13 mouse cellular contexts compared by ENCODE assay signal in the genomic region with DNA sequence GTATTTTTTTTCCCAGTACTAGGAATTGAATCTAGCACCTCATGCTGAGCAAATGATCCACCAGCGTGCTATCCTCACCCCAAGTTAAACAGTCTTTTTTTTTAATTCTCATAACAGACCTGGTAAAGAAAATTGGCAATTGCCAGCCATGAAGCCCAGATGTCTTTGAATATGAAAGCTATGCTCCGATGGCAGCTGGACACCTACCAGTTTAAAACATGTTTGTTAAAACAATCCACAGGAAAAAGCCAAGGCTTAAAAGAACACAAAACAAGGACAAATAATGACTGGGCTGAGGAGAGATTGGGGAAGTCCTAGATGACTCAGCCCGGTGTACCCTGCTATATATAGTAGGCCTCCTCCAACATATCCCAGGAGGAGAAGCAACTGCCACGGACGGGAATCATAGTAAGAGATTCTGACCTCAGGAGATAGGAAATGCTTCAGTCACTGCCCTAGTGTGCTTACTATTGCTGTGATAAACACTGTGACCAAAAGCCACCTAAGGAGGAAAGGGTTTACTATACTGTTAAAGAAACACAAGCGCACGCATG. TPM values are rescaled to one million over a fixed set of nuclear protein-coding genes. Genes with fewer than 3 reads are reported as not detected.
DNase-seq lines count a peak whose midpoint lies in the region; ATAC-seq and TF ChIP-seq lines count a peak whose summit lies in the region.
"Had no signal": no experiment of that assay in that cellular context is flagged by ENCODE, and none has a peak within 500 bp of the region (broad histone marks: within the 10 kb centered on the region; RNA-seq: fewer than 3 reads in every experiment).

No protein-coding gene starts in this region.

- TF ChIP-seq CTCF in lung, postnatal 0 days (IDR thresholded peaks at IDR 0.05): no peak
- no peak for TF ChIP-seq CTCF in lung, adult 2 months (IDR thresholded peaks at IDR 0.05; ENCODE audit: insufficient read depth, low read length)
- TF ChIP-seq CTCF in embryonic fibroblast, embryonic 13.5 days (IDR thresholded peaks at IDR 0.05; ENCODE audit: borderline replicate concordance, insufficient read depth, low read length): no peak

- H3K27ac ChIP-seq in lung, postnatal 0 days (ENCODE audit: low read length): no peak overlapping the region
- H3K27ac ChIP-seq in embryonic fibroblast, embryonic 13.5 days (ENCODE audit: insufficient read depth, low read length): peak overlapping the region; percentile 30; the same call in 1 of the 2 replicates
- H3K27ac ChIP-seq in hindbrain, embryonic 13.5 days: no peak overlapping the region
- H3K27ac ChIP-seq: liver, embryonic 14.5 days; midbrain, embryonic 10.5 days had no signal

- DNase-seq in heart, adult 8-10 months (ENCODE audit: low spot score): peak; percentile 62
- no peak for DNase-seq in heart, postnatal 14 days
- peak; percentile 48 for DNase-seq in lung, postnatal 0 days (ENCODE audit: low spot score)
- no peak for DNase-seq in lung, adult 2 months
- DNase-seq: adrenal gland, adult 8-10 months; thymus, postnatal 4 days had no signal

- TF ChIP-seq EP300 in lung, postnatal 0 days (IDR thresholded peaks at IDR 0.05): no peak; the same call in 1 of the 2 replicates

- H3K9me3 ChIP-seq in lung, postnatal 0 days (ENCODE audit: low read length): no peaks in the 10 kb centered on the region
- H3K9me3 ChIP-seq in hindbrain, embryonic 13.5 days: no peaks in the 10 kb centered on the region
- H3K9me3 ChIP-seq: midbrain, embryonic 10.5 days had no signal

- no peak overlapping the region for H3ac ChIP-seq in myocyte (ENCODE audit: control insufficient read depth, insufficient read length)

- no peaks in the 10 kb centered on the region for H3K27me3 ChIP-seq in lung, postnatal 0 days (replicated peaks; ENCODE audit: insufficient read depth, low read length)
- H3K27me3 ChIP-seq in myocyte (ENCODE audit: control insufficient read depth, insufficient read depth, insufficient read length): no peaks in the 10 kb centered on the region
- H3K27me3 ChIP-seq in hindbrain, embryonic 13.5 days: no peaks in the 10 kb centered on the region
- H3K27me3 ChIP-seq: Patski had no signal

- peak; percentile 63 for ATAC-seq in lung, postnatal 0 days
- ATAC-seq in hindbrain, embryonic 13.5 days (ENCODE audit: low FRiP score): no peak
- ATAC-seq: Patski had no signal

- TF ChIP-seq POLR2A in lung, adult 2 months (IDR thresholded peaks at IDR 0.05; ENCODE audit: borderline replicate concordance, extremely low read depth, low read depth, low read length): no peak
- TF ChIP-seq POLR2A in embryonic fibroblast, embryonic 13.5 days (IDR thresholded peaks at IDR 0.05; ENCODE audit: low read depth, low read length): no peak
- TF ChIP-seq POLR2A in myocyte (IDR thresholded peaks at IDR 0.05; ENCODE audit: insufficient read length, low read depth): no peak

- no peak overlapping the region for H3K9ac ChIP-seq in lung, postnatal 0 days (replicated peaks; ENCODE audit: low read depth)
- H3K9ac ChIP-seq in hindbrain, embryonic 13.5 days: no peak overlapping the region
- H3K9ac ChIP-seq: liver, embryonic 14.5 days had no signal

- no peak overlapping the region for H3K4me3 ChIP-seq in lung, postnatal 0 days (ENCODE audit: low read depth, low read length)
- H3K4me3 ChIP-seq in lung, adult 2 months (replicated peaks; ENCODE audit: extremely low read depth, low read depth, low read length): no peak overlapping the region
- no peak overlapping the region for H3K4me3 ChIP-seq in embryonic fibroblast, embryonic 13.5 days (ENCODE audit: insufficient read depth, low read length)
- H3K4me3 ChIP-seq in myocyte: no peak overlapping the region
- no peak overlapping the region for H3K4me3 ChIP-seq in hindbrain, embryonic 13.5 days
- H3K4me3 ChIP-seq: midbrain, embryonic 10.5 days had no signal

- intact Hi-C loops in heart, postnatal 14 days (cut with DNase I): loop anchor here (10.0 kb wide), 1 partner anchor 251 kb away; no protein-coding TSS in a partner anchor

- H3K79me2 ChIP-seq in myocyte (ENCODE audit: control insufficient read depth, insufficient read depth): no peaks in the 10 kb centered on the region

- H3K36me3 ChIP-seq in lung, postnatal 0 days (ENCODE audit: insufficient read depth, low read length): no peaks in the 10 kb centered on the region
- H3K36me3 ChIP-seq in myocyte (ENCODE audit: control insufficient read depth, insufficient read depth): no peaks in the 10 kb centered on the region
- H3K36me3 ChIP-seq in hindbrain, embryonic 13.5 days: no peaks in the 10 kb centered on the region
- H3K36me3 ChIP-seq: midbrain, embryonic 10.5 days had no signal

- peaks cover 4% of the 10 kb centered on the region; the same call in 1 of the 2 replicates for H3K4me1 ChIP-seq in lung, postnatal 0 days (ENCODE audit: insufficient read depth, low read depth, low read length)
- H3K4me1 ChIP-seq in lung, adult 2 months (ENCODE audit: control insufficient read depth, insufficient read depth, low read length): peaks cover 2% of the 10 kb centered on the region; the same call in 1 of the 2 replicates
- H3K4me1 ChIP-seq in embryonic fibroblast, embryonic 13.5 days (ENCODE audit: control insufficient read depth, insufficient read depth, low read length): peaks cover 13% of the 10 kb centered on the region
- peaks cover 3% of the 10 kb centered on the region for H3K4me1 ChIP-seq in hindbrain, embryonic 13.5 days (replicated peaks)

- no peak overlapping the region for H3K4me2 ChIP-seq in lung, postnatal 0 days (replicated peaks; ENCODE audit: low read depth, low read length)
- peak overlapping the region; percentile 28 for H3K4me2 ChIP-seq in myocyte (ENCODE audit: low read depth)
- no peak overlapping the region for H3K4me2 ChIP-seq in hindbrain, embryonic 13.5 days

- WGBS in lung, postnatal 0 days: 46% methylated on average over 7 of the region's 7 CpGs
- WGBS in lung, adult 2 months: 40% methylated on average over 7 of the region's 7 CpGs
- WGBS in hindbrain, embryonic 13.5 days: 77% methylated on average over 7 of the region's 7 CpGs

TF ChIP-seq in myocyte, 11 proteins besides CTCF, POLR2A, EP300 and RAD21:
- TF ChIP-seq E2F4 (IDR thresholded peaks at IDR 0.05; ENCODE audit: insufficient read depth): no peak
- no peak for TF ChIP-seq MAX (IDR thresholded peaks at IDR 0.05; ENCODE audit: low read depth)
- no peak for TF ChIP-seq SRF (IDR thresholded peaks at IDR 0.05; ENCODE audit: control insufficient read depth, insufficient read length, low read depth)
- TF ChIP-seq USF1 (IDR thresholded peaks at IDR 0.05; ENCODE audit: low read depth): no peak
- no peak for TF ChIP-seq REST (IDR thresholded peaks at IDR 0.05; ENCODE audit: insufficient read depth, insufficient read length)
- TF ChIP-seq MYOD1 (IDR thresholded peaks at IDR 0.05; ENCODE audit: control insufficient read depth in 1 of 3, insufficient read length in 2 of 3, low read depth in 2 of 3): no peak
- TF ChIP-seq MYOG (IDR thresholded peaks at IDR 0.05; ENCODE audit: control insufficient read depth in 1 of 3, insufficient read depth in 1 of 3, insufficient read length in 2 of 3, low read depth in 2 of 3): no peak
- no peak for TF ChIP-seq TCF12 (IDR thresholded peaks at IDR 0.05; ENCODE audit: insufficient read depth, poor library complexity, severe bottlenecking)
- no peak for TF ChIP-seq CEBPB (IDR thresholded peaks at IDR 0.05; ENCODE audit: insufficient read depth, poor library complexity, severe bottlenecking)
- TF ChIP-seq TCF3 (IDR thresholded peaks at IDR 0.05; ENCODE audit: insufficient read length, low read depth): no peak
- no peak for TF ChIP-seq POLR2AphosphoS2 (IDR thresholded peaks at IDR 0.05; ENCODE audit: insufficient read length, low read depth)

RNA-seq across cellular contexts. Expression of a gene that starts 6.6 kb away (rescaled TPM):
- total RNA-seq in heart, adult 8-10 months (2022): 10 to 100 TPM; 15.1 to 19.7 (median 17.4) TPM
- total RNA-seq in heart, postnatal 14 days (2021): 10 to 100 TPM; 31.4 to 35.5 TPM
- polyA plus RNA-seq in lung, postnatal 0 days (2015; fragmentation: Nextera tagmentation; extraction: Ambion mirVana): 162 and 168 TPM in 2 replicates
- polyA plus RNA-seq in lung, adult 2 months (2012; rRNA removed): 52.5 and 76.9 TPM in 2 replicates
- 89.7 and 95.1 TPM in 2 replicates for polyA plus RNA-seq in embryonic fibroblast, embryonic 13.5 days (2011; ENCODE audit: insufficient read length, low read depth, missing spikeins)
- polyA plus RNA-seq in myocyte (2012; fragmentation: generic; extraction: Trizol): 88.4 TPM
- polyA plus RNA-seq in hindbrain, embryonic 13.5 days (2015; fragmentation: Nextera tagmentation; extraction: Ambion mirVana): 28.9 and 31.6 TPM in 2 replicates

RNA-seq across cellular contexts. Expression of a gene that starts 49.9 kb away (rescaled TPM):
- total RNA-seq in heart, adult 8-10 months (2022): not detected
- total RNA-seq in heart, postnatal 14 days (2021): not detected
- 0.06 and 0.12 TPM in 2 replicates for polyA plus RNA-seq in lung, postnatal 0 days (2015; fragmentation: Nextera tagmentation; extraction: Ambion mirVana)
- polyA plus RNA-seq in lung, adult 2 months (2012; rRNA removed): not detected in 2 replicates
- not detected in 2 replicates for polyA plus RNA-seq in embryonic fibroblast, embryonic 13.5 days (2011; ENCODE audit: insufficient read length, low read depth, missing spikeins)
- polyA plus RNA-seq in myocyte (2012; fragmentation: generic; extraction: Trizol): not detected
- 2.0 and 2.3 TPM in 2 replicates for polyA plus RNA-seq in hindbrain, embryonic 13.5 days (2015; fragmentation: Nextera tagmentation; extraction: Ambion mirVana)
- polyA plus RNA-seq: liver, embryonic 14.5 days; neural tube, embryonic 11.5 days; Patski had no signal

Comparison
In these comparisons a context has a peak if more than half of its experiments do, and no peak if none do; other contexts are left out.
1. DNase-seq: peak in heart, adult 8-10 months (single experiment) and lung, postnatal 0 days (single experiment); none in heart, postnatal 14 days (0 of 2) and lung, adult 2 months (single experiment).